Mouse (Mus musculus) E14TG2a.4 (cell line): Measurements from ENCODE around the gene Sgcd.

Experiments
- CTCF ChIP-seq: conservative IDR thresholded peaks from 2 replicates; pipeline ENCODE4 v1.5.1; 2014; ENCODE audit warnings: low read length
- NANOG ChIP-seq: IDR thresholded peaks from 2 replicates; pipeline ENCODE4 v1.6.1; 2014; ENCODE audit warnings: borderline replicate concordance, low read length, mixed read lengths

GRCm38 (mm10) chr11:46889093-46889492, 1099.7 kb downstream of the Sgcd start:
- TF ChIP-seq CTCF (no peak), NANOG (no peak)
